Mouse (Mus musculus): ENCODE measurements around the gene 5730409E04Rik. TPM values are rescaled to one million over a fixed set of nuclear protein-coding genes. Genes with fewer than 3 reads are reported as not detected.

The 5730409E04Rik gene
- polyA plus RNA-seq (2016; fragmentation: Nextera tagmentation; extraction: Ambion mirVana), result 0.98 and 1.2 TPM in 2 replicates

DNA sequence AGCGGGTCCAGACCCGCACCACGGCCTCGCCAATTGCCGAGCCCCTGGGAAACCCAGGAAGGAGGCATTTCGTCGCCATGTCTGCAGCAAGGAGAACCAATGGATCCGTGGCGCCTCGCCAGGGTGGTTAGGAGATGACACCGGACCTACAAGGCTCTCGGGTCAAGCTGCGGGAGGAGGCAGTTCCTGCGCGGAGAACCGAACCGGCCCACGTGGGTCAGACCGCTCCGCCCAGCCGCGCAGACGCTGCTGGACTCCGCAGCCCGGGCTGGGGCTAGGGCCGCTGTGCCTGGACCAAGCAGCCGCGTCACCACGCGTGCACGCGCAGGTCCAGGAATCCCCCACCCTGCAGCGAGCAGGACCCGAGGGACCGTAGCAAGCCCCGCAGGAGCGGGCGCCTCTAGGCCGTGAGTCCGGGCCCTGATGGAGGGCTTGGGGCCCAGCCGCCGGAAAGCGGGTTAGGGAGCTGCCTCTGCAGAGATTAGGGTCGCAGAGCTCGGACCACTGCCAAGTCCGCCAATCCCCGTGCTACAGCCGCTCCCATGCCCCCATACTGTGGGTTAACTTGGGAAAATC, at the start of gene 5730409E04Rik:
Gene 5730409E04Rik, plus strand, starts transcription at position 213 of the 576 bp plus-strand sequence.
- peaks cover 4% of the 10 kb centered on the region; the same call in 1 of the 2 replicates for H3K36me3 ChIP-seq
- H3K27me3 ChIP-seq (replicated peaks), result no peaks in the 10 kb centered on the region
- H3K9ac ChIP-seq, result peak within 1 kb of the TSS; percentile 81
- H3K27ac ChIP-seq (ENCODE audit: poor library complexity, severe bottlenecking), result no peak within 1 kb of the TSS
- H3K4me3 ChIP-seq, result peak within 1 kb of the TSS; percentile 66
- H3K4me1 ChIP-seq (replicated peaks), result no peaks in the 10 kb centered on the region
- ATAC-seq (ENCODE audit: insufficient number of reproducible peaks, low FRiP score), result peak; percentile 84
- peak within 1 kb of the TSS; percentile 84 for H3K4me2 ChIP-seq
- H3K9me3 ChIP-seq (replicated peaks), result no peaks in the 10 kb centered on the region
- under 1% methylated on average over 48 of the region's 48 CpGs for WGBS

DNA sequence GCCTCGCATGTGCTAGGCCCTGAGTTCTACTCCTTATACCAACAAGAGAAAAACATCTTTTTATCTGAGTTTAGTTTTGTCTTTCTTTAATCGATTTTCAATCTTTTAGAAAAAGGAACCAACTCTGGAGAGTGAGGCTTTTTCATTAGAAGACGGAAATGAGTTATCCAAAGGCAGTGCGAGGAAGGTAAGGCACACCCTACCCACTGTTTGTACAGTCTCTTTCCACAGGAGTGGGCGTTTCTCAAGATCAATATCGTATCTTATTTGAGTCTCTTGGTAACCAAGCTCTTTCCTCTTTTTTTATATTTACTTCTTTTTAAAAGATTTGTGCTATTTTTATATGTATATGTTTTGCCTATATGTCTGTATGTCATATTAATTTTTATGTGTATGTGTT, 45.8 kb upstream of the 5730409E04Rik start:
- no peaks in the 10 kb centered on the region for H3K9me3 ChIP-seq (replicated peaks)
- peaks cover 64% of the 10 kb centered on the region for H3K36me3 ChIP-seq
- H3K4me3 ChIP-seq, result no peak overlapping the region
- no peak overlapping the region for H3K4me2 ChIP-seq
- H3K27ac ChIP-seq (ENCODE audit: poor library complexity, severe bottlenecking), result no peak overlapping the region
- no peaks in the 10 kb centered on the region for H3K4me1 ChIP-seq (replicated peaks)
- no peak overlapping the region for H3K9ac ChIP-seq
- no peaks in the 10 kb centered on the region for H3K27me3 ChIP-seq (replicated peaks)
- WGBS, result 88% methylated on average over 6 of the region's 6 CpGs
- no peak for ATAC-seq (ENCODE audit: insufficient number of reproducible peaks, low FRiP score)

DNA sequence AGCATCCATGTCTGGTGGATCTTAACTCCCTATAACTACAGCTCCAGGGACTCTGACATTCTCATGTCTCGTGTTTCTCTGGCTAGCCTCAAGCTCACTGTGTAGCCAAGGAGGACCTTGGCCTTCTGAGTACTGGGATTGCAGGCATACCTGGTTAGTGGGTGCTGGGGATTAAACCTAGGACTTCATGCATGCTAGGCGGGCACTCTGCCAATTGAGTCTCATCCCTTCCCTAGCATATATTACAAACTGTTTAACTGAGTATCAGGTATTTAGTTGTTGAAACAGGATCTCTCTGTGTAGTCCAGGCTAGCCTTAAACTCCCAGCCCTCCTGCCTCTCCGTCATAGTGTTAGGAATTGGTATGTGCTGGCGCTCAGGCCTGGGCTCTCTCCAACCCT, 42.4 kb upstream of the 5730409E04Rik start:
- 89% methylated on average over 4 of the region's 4 CpGs for WGBS
- Histone ChIP-seq H3K36me3 (peaks cover 76% of the 10 kb centered on the region), H3K27me3 (replicated peaks) (no peaks in the 10 kb centered on the region), H3K4me1 (replicated peaks) (no peaks in the 10 kb centered on the region), H3K4me3 (no peak overlapping the region), H3K4me2 (no peak overlapping the region), H3K9ac (no peak overlapping the region), H3K9me3 (replicated peaks) (no peaks in the 10 kb centered on the region), H3K27ac (ENCODE audit: poor library complexity, severe bottlenecking) (no peak overlapping the region)
- no peak for ATAC-seq (ENCODE audit: insufficient number of reproducible peaks, low FRiP score)

DNA sequence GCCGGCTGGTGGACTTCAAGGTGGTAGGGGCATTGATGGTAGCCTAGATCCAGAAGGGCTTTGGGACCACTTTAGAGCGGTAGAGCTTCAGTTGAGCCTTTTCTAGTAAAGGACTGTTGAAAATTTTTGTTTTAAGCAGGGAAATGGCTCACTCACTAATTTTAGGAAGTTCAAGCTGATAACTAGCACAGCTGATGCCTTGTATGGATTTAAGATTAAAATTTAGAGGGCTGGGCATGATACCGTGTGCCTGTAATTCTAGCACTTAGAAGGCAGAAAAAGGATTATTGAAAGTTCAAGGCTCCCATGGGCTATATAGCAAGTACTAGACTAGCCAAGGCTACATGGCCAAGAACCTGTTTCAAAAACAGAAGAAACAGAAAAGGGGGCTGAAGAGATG, 39.8 kb upstream of the 5730409E04Rik start:
- Histone ChIP-seq H3K9me3 (replicated peaks) (0 out of 2 replicates have a peak, but pooled peaks cover 2% of the 10 kb centered on the region), H3K36me3 (peaks cover 87% of the 10 kb centered on the region), H3K9ac (no peak overlapping the region), H3K4me2 (no peak overlapping the region), H3K27ac (ENCODE audit: poor library complexity, severe bottlenecking) (no peak overlapping the region), H3K27me3 (replicated peaks) (no peaks in the 10 kb centered on the region), H3K4me3 (no peak overlapping the region), H3K4me1 (replicated peaks) (no peaks in the 10 kb centered on the region)
- 86% methylated on average over 3 of the region's 3 CpGs for WGBS
- ATAC-seq (ENCODE audit: insufficient number of reproducible peaks, low FRiP score), result no peak

DNA sequence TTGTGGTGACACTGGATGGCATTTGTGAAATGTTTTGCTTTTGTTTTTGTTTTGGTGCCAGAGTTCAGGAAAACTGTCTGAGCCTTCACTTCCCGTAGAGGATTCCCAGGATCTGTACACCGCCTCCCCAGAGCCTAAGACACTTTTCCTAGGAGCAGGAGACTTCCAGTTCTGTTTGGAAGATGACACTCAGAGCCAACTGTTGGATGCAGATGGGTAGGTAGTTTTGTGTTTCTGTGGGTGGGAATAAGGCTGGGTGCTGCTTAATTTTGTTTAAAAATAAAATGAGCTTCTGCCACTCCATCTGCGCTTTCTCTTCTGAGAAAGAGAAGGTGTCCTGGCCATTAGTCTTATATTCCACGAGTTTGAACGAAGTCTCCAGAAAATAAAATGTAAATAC, 33.3 kb upstream of the 5730409E04Rik start:
- Histone ChIP-seq H3K36me3 (peaks cover 97% of the 10 kb centered on the region), H3K9me3 (replicated peaks) (0 out of 2 replicates have a peak, but pooled peaks cover 3% of the 10 kb centered on the region), H3K27ac (ENCODE audit: poor library complexity, severe bottlenecking) (no peak overlapping the region), H3K4me1 (replicated peaks) (no peaks in the 10 kb centered on the region), H3K4me2 (no peak overlapping the region), H3K9ac (no peak overlapping the region), H3K4me3 (no peak overlapping the region), H3K27me3 (replicated peaks) (no peaks in the 10 kb centered on the region)
- WGBS, result 97% methylated on average over 5 of the region's 5 CpGs
- ATAC-seq (ENCODE audit: insufficient number of reproducible peaks, low FRiP score), result no peak

DNA sequence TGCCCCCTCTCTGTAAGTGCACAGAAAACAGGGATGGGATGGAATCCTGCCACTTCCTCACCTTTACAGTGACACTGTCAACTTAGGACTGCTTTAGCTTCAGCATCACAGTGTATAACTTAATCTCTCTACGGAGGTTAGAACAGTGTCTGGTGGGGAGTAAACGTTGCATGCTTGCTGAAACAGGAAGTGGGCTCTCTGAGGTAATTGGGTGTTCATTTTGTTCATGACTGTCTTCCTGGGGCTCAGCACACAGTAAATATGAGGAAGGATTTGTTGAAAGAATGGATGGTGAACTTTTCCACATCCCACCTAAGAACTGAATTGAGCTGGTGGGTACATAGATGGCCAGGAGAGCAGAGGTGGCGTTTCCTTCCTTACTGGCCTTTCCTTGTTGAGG, 31.7 kb upstream of the 5730409E04Rik start:
- H3K4me2 ChIP-seq, result no peak overlapping the region
- 81% methylated on average over 3 of the region's 3 CpGs for WGBS
- no peak overlapping the region for H3K27ac ChIP-seq (ENCODE audit: poor library complexity, severe bottlenecking)
- H3K36me3 ChIP-seq, result peaks cover 93% of the 10 kb centered on the region
- no peak overlapping the region for H3K4me3 ChIP-seq
- no peak overlapping the region for H3K9ac ChIP-seq
- H3K27me3 ChIP-seq (replicated peaks), result no peaks in the 10 kb centered on the region
- no peaks in the 10 kb centered on the region for H3K4me1 ChIP-seq (replicated peaks)
- ATAC-seq (ENCODE audit: insufficient number of reproducible peaks, low FRiP score), result no peak
- 0 out of 2 replicates have a peak, but pooled peaks cover 3% of the 10 kb centered on the region for H3K9me3 ChIP-seq (replicated peaks)

DNA sequence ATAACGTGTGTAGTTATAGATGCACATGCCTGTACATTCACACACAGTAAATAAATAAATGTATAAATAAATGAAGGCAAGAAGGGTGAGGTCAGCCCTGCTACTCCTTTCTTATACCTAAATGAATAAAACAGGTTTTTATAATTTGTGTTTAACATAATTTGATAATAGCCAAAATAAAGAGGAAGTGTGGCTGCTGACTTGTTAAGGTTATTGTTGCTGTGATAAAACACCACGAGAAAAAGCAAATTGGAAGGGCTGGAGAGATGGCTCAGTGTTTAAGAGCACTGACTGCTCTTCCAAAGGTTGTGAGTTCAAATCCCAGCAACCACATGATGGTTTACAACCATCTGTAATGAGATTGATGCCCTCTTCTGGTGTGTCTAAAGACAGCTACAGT, 30.5 kb upstream of the 5730409E04Rik start:
- Histone ChIP-seq H3K4me3 (no peak overlapping the region), H3K4me1 (replicated peaks) (no peaks in the 10 kb centered on the region), H3K4me2 (no peak overlapping the region), H3K9ac (no peak overlapping the region), H3K27ac (ENCODE audit: poor library complexity, severe bottlenecking) (no peak overlapping the region), H3K9me3 (replicated peaks) (0 out of 2 replicates have a peak, but pooled peaks cover 3% of the 10 kb centered on the region), H3K27me3 (replicated peaks) (no peaks in the 10 kb centered on the region), H3K36me3 (peaks cover 91% of the 10 kb centered on the region)
- ATAC-seq (ENCODE audit: insufficient number of reproducible peaks, low FRiP score), result no peak
- WGBS, result 88% methylated on average over 2 of the region's 2 CpGs

DNA sequence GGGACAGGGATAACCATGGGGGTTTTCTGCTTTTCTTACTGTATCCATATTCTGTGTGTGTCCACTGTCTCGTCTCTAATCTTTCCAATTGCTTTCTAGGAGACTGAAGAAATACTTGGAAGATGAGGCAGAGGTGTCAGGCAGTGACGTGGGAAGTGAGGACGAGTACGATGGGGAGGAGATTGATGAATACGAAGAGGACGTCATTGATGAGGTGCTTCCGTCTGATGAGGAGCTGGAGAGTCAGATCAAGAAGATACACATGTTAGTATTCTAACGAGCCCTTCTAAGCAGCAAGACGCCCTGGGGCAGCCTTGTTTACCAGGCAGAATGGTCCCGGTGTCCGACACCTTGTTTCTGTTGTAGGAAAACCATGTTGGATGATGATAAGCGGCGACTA, 23.9 kb upstream of the 5730409E04Rik start:
- H3K36me3 ChIP-seq, result peaks cover 84% of the 10 kb centered on the region
- 95% methylated on average over 13 of the region's 13 CpGs for WGBS
- no peak for ATAC-seq (ENCODE audit: insufficient number of reproducible peaks, low FRiP score)

DNA sequence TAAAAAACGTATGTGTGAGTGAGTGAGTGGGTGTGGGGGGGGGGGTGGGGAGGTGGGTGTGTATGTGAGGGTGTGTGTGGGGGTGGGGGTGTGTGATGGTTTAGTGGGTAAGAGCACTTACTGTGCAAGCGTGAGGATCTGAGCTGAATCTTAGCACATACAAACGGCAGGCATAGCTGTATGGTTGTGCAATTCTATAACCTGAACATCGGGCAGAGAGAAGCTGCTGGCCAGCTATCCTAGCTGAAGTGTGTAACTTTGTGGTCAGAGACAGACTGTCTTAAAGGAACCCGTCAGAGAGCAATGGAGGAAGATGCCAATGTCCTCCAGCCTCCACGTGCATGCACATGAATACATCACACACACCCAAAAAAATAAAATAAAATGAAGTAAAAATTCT, 17.6 kb upstream of the 5730409E04Rik start:
- ATAC-seq (ENCODE audit: insufficient number of reproducible peaks, low FRiP score), result no peak
- Histone ChIP-seq H3K9ac (no peak overlapping the region), H3K27ac (ENCODE audit: poor library complexity, severe bottlenecking) (no peak overlapping the region), H3K27me3 (replicated peaks) (no peaks in the 10 kb centered on the region), H3K4me3 (no peak overlapping the region), H3K4me2 (no peak overlapping the region), H3K9me3 (replicated peaks) (no peaks in the 10 kb centered on the region), H3K4me1 (replicated peaks) (no peaks in the 10 kb centered on the region), H3K36me3 (peaks cover 73% of the 10 kb centered on the region)
- 88% methylated on average over 6 of the region's 6 CpGs for WGBS

More for the DNA sequence above, 23.9 kb upstream of the 5730409E04Rik start:
- H3K9me3 ChIP-seq (replicated peaks), result peaks cover 5% of the 10 kb centered on the region; the same call in 1 of the 2 replicates
- H3K4me2 ChIP-seq, result no peak overlapping the region
- no peak overlapping the region for H3K4me3 ChIP-seq
- H3K4me1 ChIP-seq (replicated peaks), result no peaks in the 10 kb centered on the region
- no peak overlapping the region for H3K9ac ChIP-seq
- no peaks in the 10 kb centered on the region for H3K27me3 ChIP-seq (replicated peaks)
- H3K27ac ChIP-seq (ENCODE audit: poor library complexity, severe bottlenecking), result no peak overlapping the region

DNA sequence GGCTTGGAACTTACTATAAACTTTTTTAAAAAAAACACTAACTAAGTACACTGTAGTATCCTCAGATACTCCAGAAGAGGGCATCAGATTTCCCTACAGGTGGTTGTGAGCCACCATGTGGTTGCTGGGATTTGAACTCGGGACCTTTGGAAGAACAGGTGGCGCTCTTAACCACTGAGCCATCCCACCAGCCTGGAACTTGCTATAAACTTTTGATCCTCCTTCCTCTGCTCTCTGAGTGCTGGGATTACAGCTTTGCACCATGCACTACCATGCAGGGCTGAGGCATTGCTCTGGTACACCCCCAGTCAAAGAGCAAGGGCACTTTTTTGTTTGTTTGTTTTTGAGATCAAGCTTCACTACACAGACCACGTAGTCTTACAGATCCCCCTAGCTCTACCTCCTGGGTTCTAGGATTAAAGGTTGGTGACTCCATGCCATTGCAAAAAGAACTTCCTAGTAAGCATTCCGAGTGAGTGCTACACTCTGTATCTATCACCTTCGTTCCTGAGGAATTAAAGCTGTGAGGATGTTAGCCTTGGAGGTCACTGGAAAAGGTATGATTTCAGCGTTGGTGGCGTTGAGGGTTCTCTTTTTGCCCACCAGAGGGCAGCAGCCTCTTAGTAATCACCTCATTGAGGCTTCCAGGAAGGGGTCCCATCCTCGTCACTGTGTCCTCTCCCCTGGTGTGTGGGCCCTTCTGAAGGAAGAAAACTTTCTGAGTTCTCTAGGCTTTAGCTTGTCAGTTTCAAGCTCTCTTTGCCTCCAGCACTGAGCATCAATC, 9.5 kb upstream of the 5730409E04Rik start:
- H3K36me3 ChIP-seq, result no peaks in the 10 kb centered on the region
- H3K4me3 ChIP-seq, result no peak overlapping the region
- H3K27me3 ChIP-seq (replicated peaks), result peaks cover 10% of the 10 kb centered on the region
- peaks cover 10% of the 10 kb centered on the region for H3K4me1 ChIP-seq (replicated peaks)
- WGBS, result 26% methylated on average over 8 of the region's 8 CpGs
- H3K4me2 ChIP-seq, result no peak overlapping the region
- H3K9ac ChIP-seq, result no peak overlapping the region
- no peak overlapping the region for H3K27ac ChIP-seq (ENCODE audit: poor library complexity, severe bottlenecking)
- no peaks in the 10 kb centered on the region for H3K9me3 ChIP-seq (replicated peaks)
- no peak for ATAC-seq (ENCODE audit: insufficient number of reproducible peaks, low FRiP score)

DNA sequence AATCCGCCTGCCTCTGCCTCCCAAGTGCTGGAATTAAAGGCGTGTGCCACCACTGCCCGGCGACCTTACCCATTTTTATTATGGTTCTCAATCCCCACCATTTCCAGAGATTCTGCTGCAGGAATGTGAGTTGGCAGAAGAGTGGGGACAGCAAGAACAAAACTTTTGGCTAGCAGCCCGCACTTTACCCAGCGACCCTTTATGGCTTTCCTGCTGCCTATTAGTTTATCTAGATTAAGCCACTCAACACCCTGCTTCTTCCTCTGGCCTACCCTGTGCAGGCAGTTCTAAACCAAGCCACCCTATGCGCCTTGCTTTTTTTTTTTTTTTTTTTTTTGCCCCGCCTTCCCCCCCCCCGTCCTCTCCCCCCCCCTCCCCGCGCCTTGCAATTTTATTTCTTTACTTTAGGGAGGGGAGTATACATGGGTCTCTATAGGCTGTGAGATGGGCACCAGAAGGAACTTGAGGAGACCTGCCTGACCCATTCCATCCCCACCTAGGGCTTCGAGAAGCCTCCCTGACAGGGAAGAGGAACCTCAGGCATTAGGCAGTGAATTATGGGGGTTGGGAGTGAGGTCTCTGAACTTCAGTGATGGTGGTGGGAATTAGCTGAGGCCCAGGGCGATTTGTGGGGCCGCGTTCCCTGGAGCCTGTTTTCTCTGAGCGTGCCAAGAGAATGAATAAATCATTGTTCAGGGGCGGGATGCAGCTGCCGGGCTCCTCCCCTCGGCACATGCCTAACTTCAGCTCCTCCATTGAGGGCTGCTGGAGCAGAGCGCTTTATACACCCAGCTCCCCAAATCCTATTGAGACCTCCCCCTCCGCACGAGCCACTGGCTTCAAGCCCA, 7.8 kb upstream of the 5730409E04Rik start:
- H3K4me3 ChIP-seq, result no peak overlapping the region
- 22% methylated on average over 20 of the region's 22 CpGs for WGBS
- H3K9ac ChIP-seq, result no peak overlapping the region
- H3K4me2 ChIP-seq, result peak overlapping the region; percentile 56
- peaks cover 10% of the 10 kb centered on the region for H3K27me3 ChIP-seq (replicated peaks)
- H3K27ac ChIP-seq (ENCODE audit: poor library complexity, severe bottlenecking), result no peak overlapping the region
- 0 out of 2 replicates have a peak, but pooled peaks have one; percentile 25 for ATAC-seq (ENCODE audit: insufficient number of reproducible peaks, low FRiP score)
- no peaks in the 10 kb centered on the region for H3K36me3 ChIP-seq
- no peaks in the 10 kb centered on the region for H3K9me3 ChIP-seq (replicated peaks)
- peaks cover 10% of the 10 kb centered on the region for H3K4me1 ChIP-seq (replicated peaks)

Data from heart, embryonic 12.5 days (tissue).